Mouse (Mus musculus) thymus, postnatal 36 days (tissue): ENCODE data around the gene Scd3.
A peak's percentile ranks its signal among the peaks of the same experiment; 100 is the strongest.
"Not testable (repeated sequence)": the region's sequence is repeated elsewhere in the genome, so short reads cannot be mapped to it uniquely, and the experiment has no call there.

Experiments
- DNase-seq, 2 experiments: peaks; one replicate each; pipeline ENCODE4 v3.0.0; 2022; ENCODE audit warnings: mixed read lengths in 2 of 2

Scd3 gene

DNA sequence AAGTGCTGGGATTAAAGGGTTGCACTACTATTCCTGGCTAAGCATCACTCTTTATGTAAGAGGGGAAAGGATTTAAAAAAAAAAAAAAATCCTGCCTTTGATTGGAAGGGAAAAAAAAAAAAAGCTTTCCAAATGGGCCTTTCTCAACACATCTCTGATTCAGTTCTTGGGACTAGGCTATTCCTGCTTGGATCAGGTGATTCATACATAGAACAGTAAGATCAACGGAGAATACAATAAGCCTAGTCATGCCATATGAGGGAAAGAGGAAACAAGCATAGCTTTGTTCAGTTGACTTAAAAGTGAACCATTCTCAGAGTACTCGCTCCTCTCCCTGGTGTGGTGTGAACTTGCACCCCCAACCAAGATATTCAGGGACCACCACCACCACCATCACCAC lies 35.8 kb downstream of the Scd3 start:
- no peak for DNase-seq

DNA sequence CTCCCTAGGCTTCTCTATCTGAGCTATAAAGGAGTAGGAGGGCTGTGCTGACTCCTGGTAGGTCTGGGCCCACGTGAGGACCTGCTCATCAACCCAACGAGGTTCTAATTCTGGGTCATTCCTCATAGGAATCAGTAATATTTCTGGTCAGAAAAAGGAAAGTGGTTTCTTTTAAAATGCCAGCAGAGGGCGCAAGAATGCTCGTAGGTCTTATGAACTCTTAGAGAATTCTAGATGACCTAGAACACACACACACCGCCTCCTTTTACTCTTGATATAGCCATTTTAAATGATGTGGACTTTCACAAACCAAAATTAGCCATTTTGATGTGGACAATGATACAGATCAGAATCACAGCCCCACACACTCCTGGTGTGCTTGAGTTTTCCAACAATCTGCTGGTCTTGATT lies 42.7 kb downstream of the Scd3 start:
- no peak for DNase-seq

DNA sequence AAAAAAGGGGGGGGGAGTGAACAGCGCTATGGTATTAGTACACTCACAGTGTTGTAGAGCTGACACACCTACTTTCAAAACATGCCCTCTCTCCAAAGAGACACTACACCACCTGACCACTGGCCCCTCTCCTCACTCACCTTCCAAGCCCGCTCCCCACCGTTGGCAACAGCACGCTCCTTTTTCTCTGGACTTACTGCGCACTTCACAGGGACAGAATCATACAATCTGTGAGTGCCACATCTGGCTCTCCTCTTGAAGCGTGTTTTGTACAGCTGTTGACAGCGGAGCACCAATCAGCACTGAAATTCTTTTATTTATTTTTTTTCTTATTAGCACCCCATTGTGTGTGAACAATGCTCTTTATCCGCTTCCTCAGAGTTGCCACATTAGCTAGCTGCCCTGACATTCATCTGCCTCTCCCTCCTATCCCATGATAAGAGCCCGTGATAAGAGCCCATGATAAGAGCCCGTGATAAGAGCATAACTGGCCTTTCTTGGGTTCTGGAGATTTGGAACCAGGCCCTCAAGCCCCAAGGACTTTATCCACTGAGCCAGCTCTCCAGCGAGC lies 43.4 kb downstream of the Scd3 start:
- no peak for DNase-seq

DNA sequence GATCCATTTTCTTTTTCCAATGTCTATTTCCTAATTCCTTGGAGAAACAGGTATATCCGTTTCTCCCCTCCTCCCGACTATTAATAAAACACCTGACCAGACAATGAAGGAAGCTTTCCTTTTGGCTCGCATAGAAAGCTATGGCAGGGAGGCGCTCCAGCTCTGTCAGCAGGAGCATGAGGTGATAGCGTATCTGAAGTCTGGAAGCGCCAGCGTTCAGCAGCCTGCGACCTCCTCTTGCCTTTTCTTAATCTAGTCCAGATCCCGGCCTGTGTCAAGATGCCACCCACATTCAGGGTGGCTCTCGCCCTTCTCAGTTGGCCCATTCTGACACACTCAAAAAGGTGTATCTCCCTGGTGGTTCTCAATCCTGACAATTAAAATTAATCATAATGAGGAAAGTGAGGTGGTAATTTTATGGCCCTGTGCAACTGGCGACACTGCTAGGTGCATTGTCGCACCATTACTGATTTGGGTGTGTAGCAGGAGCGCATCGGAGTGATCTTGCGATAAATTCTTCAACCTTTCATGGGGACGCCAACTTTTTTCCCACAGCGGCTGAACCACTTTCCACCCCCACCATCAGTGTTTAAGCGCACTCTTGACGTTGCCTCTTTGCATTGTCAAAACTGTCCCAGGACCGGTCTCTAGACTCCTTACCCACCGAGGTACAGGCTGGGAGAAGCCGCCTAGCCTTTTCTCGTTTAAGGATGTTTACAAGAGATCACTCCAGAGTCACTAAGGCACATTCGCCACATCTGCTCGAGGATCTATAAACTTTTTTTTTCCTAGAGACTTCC lies 44.4 kb downstream of the Scd3 start:
- DNase-seq = peak; percentile 46 to 49

- DNase-seq = peak; percentile 96 to 99
Measured at GRCm38 (mm10) chr19:44248081-44248853, 45.2 kb downstream of the Scd3 start.

- DNase-seq = peak in 1 of 2 experiments; percentile 18
Measured at GRCm38 (mm10) chr19:44248854-44249351, 45.8 kb downstream of the Scd3 start.

GRCm38 (mm10) chr19:44251138-44251537 lies 48.1 kb downstream of the Scd3 start:
- DNase-seq = not testable (repeated sequence)

DNA sequence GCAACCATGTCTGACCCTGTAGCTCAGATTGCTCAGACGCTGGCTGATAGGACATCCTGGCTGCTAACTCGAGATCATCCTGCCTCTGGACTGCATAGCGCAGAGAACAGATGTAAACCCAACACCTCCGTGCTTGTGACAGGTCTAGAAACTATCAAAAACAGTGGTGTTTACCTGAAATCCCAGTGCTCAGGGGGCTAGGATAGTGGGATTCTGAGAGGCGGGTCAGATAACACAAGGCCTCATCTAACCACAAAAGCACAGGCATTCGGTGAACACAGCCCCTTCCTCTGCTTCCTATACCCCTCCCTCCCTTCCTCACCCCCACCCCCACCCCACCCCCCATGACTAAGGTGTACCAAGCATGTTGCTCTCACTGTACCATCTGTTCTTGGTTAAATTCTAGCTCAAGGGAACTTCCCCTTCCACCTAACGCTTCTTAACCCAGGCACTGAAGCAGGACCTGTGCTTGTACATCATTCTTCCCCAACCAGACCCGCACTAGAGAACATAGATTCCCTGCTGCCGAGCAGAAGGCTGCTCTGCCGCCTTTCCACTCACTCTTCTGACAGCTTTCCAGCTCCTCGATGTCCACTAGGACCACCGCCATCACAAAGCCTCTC lies 49.0 kb downstream of the Scd3 start:
- DNase-seq = peak in 1 of 2 experiments; percentile 20

DNA sequence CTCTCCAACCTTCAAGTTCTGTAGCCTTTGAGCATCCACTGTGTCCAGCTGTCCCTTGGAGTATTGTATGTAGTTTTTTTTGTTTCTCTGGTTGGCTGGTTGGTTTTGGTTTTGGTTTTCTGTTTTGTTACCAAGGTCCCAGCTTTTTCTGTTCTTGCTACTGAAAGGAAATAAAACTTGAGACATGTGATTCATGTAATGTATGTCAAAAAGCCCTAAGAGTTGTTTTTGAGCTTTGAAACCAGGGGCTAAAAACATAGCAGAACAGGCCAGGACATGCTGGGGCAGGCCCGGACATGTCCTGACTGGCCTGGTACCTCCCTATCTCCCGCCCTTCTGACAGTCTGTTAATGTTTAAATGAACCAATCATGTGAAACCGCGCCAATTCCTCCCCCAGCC lies 51.0 kb downstream of the Scd3 start:
- not testable (repeated sequence) for DNase-seq

DNA sequence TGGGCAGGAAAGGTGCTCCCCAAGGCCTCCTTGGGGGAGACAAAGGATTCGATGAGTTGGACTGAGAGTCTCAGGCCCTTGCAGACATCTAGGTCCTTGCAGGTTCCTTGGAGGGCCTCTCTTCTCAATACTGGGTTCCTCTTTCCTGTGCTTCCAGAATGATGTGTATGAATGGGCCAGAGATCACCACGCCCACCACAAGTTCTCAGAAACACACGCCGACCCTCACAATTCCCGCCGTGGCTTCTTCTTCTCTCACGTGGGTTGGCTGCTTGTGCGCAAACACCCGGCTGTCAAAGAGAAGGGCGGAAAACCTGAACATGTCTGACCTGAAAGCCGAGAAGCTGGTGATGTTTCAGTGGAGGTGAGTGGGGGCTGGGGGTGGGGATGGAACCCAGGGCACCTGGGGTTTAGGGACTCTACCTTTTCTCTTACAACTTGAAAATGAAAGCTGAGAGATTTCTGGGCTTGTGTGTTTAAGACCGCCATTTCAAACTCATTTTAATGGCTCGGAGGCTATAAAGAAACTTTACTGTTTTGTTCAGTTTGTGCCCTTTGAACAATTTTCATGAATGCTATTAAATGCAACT lies 54.4 kb downstream of the Scd3 start:
- DNase-seq = no peak

GRCm38 (mm10) chr19:44259484-44259883 lies 56.4 kb downstream of the Scd3 start:
- DNase-seq = no peak

DNA sequence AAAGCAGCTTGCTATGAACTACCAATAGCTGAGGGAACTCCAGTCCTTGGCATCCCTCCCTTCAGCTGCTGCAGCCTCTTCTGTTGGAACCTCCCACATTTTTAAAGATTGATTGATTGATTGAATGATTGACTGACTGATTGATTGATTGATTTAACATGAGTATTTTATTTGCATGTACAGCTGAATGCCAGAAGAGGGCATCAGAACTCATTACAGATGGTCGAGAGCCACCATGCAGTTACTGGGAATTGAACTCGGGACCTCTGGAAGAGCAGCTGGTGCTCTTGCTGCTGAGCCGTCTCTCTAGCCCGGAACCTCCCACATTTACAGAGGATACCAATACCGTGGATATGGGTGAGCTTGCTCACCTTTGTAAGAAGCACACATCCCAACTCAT lies 57.4 kb downstream of the Scd3 start:
- DNase-seq = no peak

GRCm38 (mm10) chr19:44261774-44262173 lies 58.7 kb downstream of the Scd3 start:
- no peak for DNase-seq

- no peak for DNase-seq
Measured at GRCm38 (mm10) chr19:44263581-44263980, 60.5 kb downstream of the Scd3 start.

- no peak for DNase-seq
Measured at GRCm38 (mm10) chr19:44264226-44264625, 61.2 kb downstream of the Scd3 start.

DNA sequence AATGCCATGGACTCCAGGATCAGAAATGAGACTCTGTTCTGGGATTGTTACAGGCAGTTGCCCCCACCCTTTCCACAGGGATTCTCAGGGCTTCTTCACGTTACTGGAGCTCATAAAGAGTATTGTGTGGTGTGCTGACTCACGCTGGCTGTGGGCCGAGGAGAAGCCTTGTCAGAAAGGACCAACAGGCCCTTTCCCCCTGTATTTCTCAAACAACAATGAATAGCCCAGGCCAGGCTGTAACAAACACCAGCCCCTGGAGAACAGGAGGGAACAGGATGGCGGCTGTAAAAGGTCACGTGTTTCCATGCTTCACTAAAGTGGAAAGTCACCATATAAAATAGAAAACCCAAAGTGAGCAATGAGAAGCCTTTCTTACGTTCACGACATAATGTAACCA lies 62.2 kb downstream of the Scd3 start:
- DNase-seq = no peak

DNA sequence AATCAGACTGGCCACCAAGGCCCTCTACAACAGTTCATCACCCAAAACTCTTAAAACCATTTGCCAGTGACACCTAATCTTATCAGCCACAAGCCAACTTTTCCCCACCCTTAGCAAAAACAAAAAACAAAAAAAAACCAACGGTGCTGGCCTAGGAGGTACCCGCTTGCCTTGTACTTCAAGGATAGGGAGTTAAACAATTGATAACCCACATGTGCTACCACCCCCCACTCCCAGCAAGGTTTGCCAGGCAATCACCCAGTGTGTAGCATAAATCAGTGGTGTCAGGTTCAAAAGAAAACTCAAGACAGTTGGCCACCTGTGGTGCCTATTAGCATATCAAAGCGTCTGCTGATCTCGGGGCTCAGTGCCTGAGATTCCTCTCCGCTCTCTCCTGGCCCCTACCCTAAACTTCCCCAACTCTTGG lies 62.9 kb downstream of the Scd3 start:
- no peak for DNase-seq

DNA sequence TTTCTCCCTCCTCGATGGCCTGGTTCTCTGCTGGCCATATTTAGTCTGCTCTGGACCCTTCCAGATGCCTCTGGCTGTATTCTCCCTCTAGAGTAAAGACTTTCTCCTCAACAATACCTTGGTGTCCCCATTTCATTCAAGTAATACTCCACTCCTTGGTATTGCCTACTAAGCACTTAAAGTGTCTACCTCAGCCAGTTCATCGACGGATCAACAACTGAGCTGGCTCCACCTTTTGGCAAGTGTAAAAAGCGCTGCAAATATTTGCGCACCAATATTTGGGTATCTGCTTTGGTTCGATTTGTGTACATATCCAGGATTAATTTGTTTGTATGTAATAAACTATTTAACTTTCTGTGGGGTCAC lies 63.4 kb downstream of the Scd3 start:
- peak in 1 of 2 experiments; percentile 33 for DNase-seq

DNA sequence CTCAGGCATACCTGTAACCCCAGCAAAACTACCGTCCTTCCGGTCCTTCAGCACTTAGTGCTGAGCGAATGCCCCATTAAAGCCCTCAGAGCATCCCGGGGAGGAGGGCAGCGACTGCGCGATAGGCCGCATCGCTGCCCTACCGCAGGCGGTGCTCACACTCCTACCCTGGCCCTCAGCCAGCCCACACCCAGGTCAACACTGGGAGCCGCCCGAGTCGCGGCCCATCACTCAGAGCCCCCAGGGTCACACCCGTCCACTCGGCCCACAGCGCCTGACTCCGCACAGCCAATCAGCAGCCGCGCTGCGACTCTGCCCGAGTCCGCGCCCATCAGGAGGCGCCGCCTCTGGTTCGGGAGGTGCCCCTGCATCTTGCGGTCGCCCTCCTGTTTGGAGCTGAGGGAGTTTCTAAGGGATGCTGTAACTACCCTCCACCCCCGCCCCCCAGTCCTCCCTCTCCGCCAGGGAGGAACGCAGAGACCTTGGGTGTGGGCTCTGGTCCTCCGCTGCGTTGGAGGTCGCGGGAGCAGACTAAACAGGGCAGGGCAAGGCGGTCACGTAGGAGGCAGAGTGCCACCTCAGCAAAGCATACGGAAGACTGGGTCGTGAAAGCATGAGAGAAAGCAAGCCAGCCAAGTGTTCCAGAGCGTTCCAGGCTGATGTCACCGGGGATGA lies 63.9 kb downstream of the Scd3 start:
- peak; percentile 82 to 85 for DNase-seq

- DNase-seq = no peak
Measured at GRCm38 (mm10) chr19:44267499-44268002, 64.5 kb downstream of the Scd3 start.

DNA sequence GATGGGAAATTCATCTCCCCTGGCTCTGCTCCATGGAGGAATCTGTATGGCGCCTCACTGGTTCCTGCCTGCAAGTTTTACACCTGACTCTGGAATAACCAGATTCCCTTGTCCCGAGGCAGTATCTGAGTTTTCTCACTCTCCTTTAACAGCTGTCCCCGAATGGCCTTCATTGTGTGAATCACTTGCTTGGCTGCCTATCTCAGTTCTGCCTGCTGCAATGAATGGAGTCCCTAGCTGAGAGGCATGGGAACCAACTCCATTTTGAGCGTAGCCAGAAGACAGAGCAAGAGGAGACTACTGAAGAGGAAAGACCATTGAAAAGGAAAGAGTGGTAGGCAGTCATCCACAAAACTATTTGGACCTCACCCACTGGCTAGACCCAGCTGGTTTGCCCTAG lies 70.6 kb downstream of the Scd3 start:
- no peak for DNase-seq

- no peak for DNase-seq
Measured at GRCm38 (mm10) chr19:44274452-44274851, 71.4 kb downstream of the Scd3 start.
